Mouse (Mus musculus) thymus, adult 2 months (tissue): ENCODE results near the gene Parn.

Experiments used
- CTCF ChIP-seq: fragments of 200-500 bp; IDR thresholded peaks from 2 replicates; pipeline ENCODE4 v1.5.1; 2012; ENCODE audit warnings: mild to moderate bottlenecking, control low read depth, low read length, moderate library complexity, borderline replicate concordance; ENCODE audit not compliant: control insufficient read depth, poor library complexity, insufficient read depth; ENCODE audit errors: extremely low read depth
- POLR2A ChIP-seq: fragments of 200-500 bp; IDR thresholded peaks from 2 replicates; pipeline ENCODE4 v1.6.1; 2012; ENCODE audit warnings: mild to moderate bottlenecking, low read length, control low read depth, moderate library complexity; ENCODE audit not compliant: control insufficient read depth, poor library complexity, insufficient read depth; ENCODE audit errors: extremely low read depth

- TF ChIP-seq CTCF (no peak), POLR2A (no peak)
Observed at GRCm38 (mm10) chr16:13538213-13538932, 129.6 kb downstream of the Parn start.
